Mouse (Mus musculus) midbrain, embryonic 13.5 days (tissue): ENCODE measurements around the gene Nell2. TPM values are rescaled to one million over a fixed set of nuclear protein-coding genes. Genes with fewer than 3 reads are reported as not detected.
A peak's percentile ranks its signal among the peaks of the same experiment; 100 is the strongest.

Experiments used
- ATAC-seq: fragments of 200-750 bp; cut with Nextera tagmentation; 2 replicates; pipeline ENCODE4 v1.8.0; 2017; ENCODE audit warnings: mild to moderate bottlenecking, moderate TSS enrichment, moderate library complexity
- H3K27ac ChIP-seq: fragments of 300-500 bp; sonication (generic); 2 replicates; pipeline ENCODE4 v1.5.1; 2015; ENCODE audit warnings: inconsistent platforms, mild to moderate bottlenecking, moderate library complexity
- H3K27me3 ChIP-seq: fragments of 300-500 bp; sonication (generic); 2 replicates; pipeline ENCODE4 v1.6.1; 2015; ENCODE audit warnings: mild to moderate bottlenecking, inconsistent platforms
- H3K36me3 ChIP-seq: fragments of 300-500 bp; sonication (generic); 2 replicates; pipeline ENCODE4 v1.6.1; 2015; ENCODE audit warnings: mild to moderate bottlenecking, inconsistent platforms
- H3K4me1 ChIP-seq: fragments of 300-500 bp; sonication (generic); replicated peaks from 2 replicates; pipeline ENCODE4 v1.6.1; 2015; ENCODE audit warnings: inconsistent platforms
- H3K4me2 ChIP-seq: fragments of 300-500 bp; sonication (generic); replicated peaks from 2 replicates; pipeline ENCODE4 v1.6.1; 2015; ENCODE audit warnings: moderate library complexity, mild to moderate bottlenecking, inconsistent platforms
- H3K4me3 ChIP-seq: fragments of 300-500 bp; sonication (generic); replicated peaks from 2 replicates; pipeline ENCODE4 v1.5.1; 2015; ENCODE audit warnings: mild to moderate bottlenecking, inconsistent platforms
- H3K9ac ChIP-seq: fragments of 300-500 bp; sonication (generic); replicated peaks from 2 replicates; pipeline ENCODE4 v1.6.1; 2015; ENCODE audit warnings: mild to moderate bottlenecking, inconsistent platforms
- H3K9me3 ChIP-seq: fragments of 300-500 bp; sonication (generic); 2 replicates; pipeline ENCODE4 v1.6.1; 2016; ENCODE audit warnings: mild to moderate bottlenecking, inconsistent platforms
- WGBS: fragments of 180-500 bp; shearing (Covaris S2); methylation state at CpG from one replicate; pipeline ENCODE4 v1.1.7; 2015; 5-methylcytosine and 5-hydroxymethylcytosine counted together
- polyA plus RNA-seq: library from polyadenylated mRNA; unstranded; fragments of >200 nt; fragmentation: Nextera tagmentation; extraction: Ambion mirVana; gene quantifications from 2 replicates; pipeline ENCODE4 v1.2.1, GENCODE M21; 2015

Gene Nell2
- polyA plus RNA-seq, 1 experiment from 2014 or later: 153 TPM

DNA sequence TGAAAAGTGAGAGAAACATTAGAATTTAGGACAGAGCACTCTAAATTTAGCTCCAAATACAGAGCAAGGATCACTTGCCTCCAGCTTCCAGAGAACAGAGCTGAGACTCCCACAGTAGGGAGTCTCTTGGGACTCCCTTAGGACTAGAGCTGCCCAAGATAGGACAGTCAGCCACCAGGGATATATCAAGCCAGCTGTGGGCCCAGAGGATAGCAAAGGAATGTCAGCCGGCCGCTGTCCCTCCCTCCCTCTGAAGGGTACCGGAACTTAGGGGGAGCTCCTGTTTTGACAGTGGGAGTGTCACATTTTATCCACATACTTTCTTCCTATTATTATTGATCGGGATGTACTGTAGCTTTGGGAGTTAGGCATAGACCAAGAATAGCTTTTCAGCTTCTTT is 319.2 kb downstream of the Nell2 start:
- H3K4me1 ChIP-seq: no peaks in the 10 kb centered on the region
- no peak for ATAC-seq
- H3K4me2 ChIP-seq: no peak overlapping the region
- no peaks in the 10 kb centered on the region for H3K36me3 ChIP-seq
- no peaks in the 10 kb centered on the region for H3K27me3 ChIP-seq
- no peak overlapping the region for H3K9ac ChIP-seq
- no peak overlapping the region for H3K27ac ChIP-seq
- 78% methylated on average over 4 of the region's 4 CpGs for whole genome bisulfite sequencing
- H3K9me3 ChIP-seq: no peaks in the 10 kb centered on the region
- no peak overlapping the region for H3K4me3 ChIP-seq

DNA sequence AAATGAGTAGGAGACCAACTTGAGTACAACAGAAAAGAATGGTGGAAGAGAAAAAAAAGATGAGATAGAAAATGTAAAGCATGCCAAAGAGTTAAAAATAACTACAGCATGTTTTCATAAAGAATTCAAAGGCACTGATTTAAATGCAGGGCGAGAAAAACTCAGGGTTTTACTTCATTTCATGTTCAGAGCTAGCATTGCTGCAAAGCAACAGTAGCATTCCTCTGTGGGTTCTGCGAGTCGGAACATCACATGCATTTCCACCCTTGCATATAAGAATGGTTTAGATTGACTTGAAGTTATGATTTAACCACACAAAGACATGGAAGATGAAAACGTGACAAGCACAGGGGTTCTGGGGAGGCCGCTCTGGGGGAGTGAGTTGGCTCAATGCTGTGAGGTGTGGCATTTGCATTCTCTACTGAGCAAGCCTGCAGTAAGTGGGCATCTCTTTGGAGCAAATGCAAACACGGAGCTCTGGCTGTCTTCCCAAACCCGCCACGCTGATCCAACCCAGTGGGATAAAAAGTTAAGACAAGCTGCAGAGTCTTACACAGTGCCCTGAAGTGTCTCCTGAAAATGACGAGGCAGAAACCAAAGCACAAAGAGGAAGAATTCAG is 334.6 kb downstream of the Nell2 start:
- Histone ChIP-seq H3K27ac (no peak overlapping the region), H3K27me3 (no peaks in the 10 kb centered on the region), H3K9me3 (no peaks in the 10 kb centered on the region), H3K36me3 (no peaks in the 10 kb centered on the region), H3K4me2 (no peak overlapping the region), H3K4me3 (no peak overlapping the region), H3K9ac (no peak overlapping the region), H3K4me1 (no peaks in the 10 kb centered on the region)
- WGBS: 66% methylated on average over 9 of the region's 9 CpGs
- ATAC-seq: no peak

GRCm38 (mm10) chr15:95192951-95193350 is 335.4 kb downstream of the Nell2 start:
- H3K27ac ChIP-seq: no peak overlapping the region
- H3K4me3 ChIP-seq: no peak overlapping the region

DNA sequence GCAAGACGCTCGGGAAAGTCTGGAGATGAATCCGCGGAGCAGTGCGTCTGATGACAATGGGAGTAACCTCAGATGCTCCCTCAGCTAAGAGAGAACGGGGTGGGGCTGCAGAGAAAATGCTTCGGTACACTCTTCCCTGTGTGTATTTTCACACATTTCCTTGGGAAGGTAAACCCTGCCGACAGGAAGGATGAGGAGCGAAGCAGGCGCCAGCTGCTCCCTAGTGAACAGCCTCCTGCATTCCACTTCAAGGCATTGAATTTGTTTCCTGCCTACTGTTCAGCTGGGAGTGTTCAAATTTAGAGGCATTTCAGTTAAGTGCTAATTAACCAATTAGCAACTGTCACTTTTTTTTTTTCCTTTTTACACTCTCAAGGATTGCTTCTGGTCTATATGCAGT is 342.1 kb downstream of the Nell2 start:
- no peak overlapping the region for H3K27ac ChIP-seq
- no peak for ATAC-seq
- peaks cover 19% of the 10 kb centered on the region for H3K4me1 ChIP-seq
- no peak overlapping the region for H3K4me3 ChIP-seq
- H3K27me3 ChIP-seq: no peaks in the 10 kb centered on the region
- no peak overlapping the region for H3K4me2 ChIP-seq
- H3K9ac ChIP-seq: no peak overlapping the region
- no peaks in the 10 kb centered on the region for H3K9me3 ChIP-seq
- WGBS: 72% methylated on average over 10 of the region's 10 CpGs
- no peaks in the 10 kb centered on the region for H3K36me3 ChIP-seq

More at GRCm38 (mm10) chr15:95192951-95193350, 335.4 kb downstream of the Nell2 start:
- no peak for ATAC-seq
- no peaks in the 10 kb centered on the region for H3K4me1 ChIP-seq
- H3K9ac ChIP-seq: no peak overlapping the region
- 87% methylated on average over 8 of the region's 8 CpGs for WGBS
- no peaks in the 10 kb centered on the region for H3K9me3 ChIP-seq
- no peaks in the 10 kb centered on the region for H3K36me3 ChIP-seq
- no peaks in the 10 kb centered on the region for H3K27me3 ChIP-seq
- no peak overlapping the region for H3K4me2 ChIP-seq

DNA sequence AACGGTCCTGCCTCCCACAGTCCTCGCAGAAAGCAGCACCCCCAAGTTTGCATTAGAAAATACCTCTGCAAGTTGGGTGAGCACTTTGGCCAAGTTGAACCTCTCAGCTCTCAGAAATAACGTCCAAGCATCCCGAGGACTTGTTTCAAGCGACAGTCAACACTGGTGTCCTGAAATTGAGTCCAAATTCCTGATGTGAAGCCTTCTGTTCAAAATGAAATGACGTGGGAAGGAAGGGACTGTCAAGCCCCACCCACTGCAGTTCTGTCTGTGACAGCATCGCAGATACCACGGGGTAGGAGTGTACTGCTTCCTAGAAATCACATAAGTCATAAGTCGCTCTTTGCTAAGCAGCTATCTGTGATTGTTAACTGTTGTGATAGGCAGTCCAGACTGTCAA is 342.9 kb downstream of the Nell2 start:
- Histone ChIP-seq H3K9me3 (no peaks in the 10 kb centered on the region), H3K4me2 (no peak overlapping the region), H3K36me3 (no peaks in the 10 kb centered on the region), H3K9ac (no peak overlapping the region), H3K27me3 (no peaks in the 10 kb centered on the region), H3K27ac (no peak overlapping the region), H3K4me1 (peaks cover 19% of the 10 kb centered on the region), H3K4me3 (no peak overlapping the region)
- 57% methylated on average over 9 of the region's 9 CpGs for WGBS
- ATAC-seq: no peak

GRCm38 (mm10) chr15:95183450-95183849 is 344.9 kb downstream of the Nell2 start:
- Histone ChIP-seq H3K9me3 (no peaks in the 10 kb centered on the region), H3K36me3 (no peaks in the 10 kb centered on the region), H3K4me1 (peaks cover 19% of the 10 kb centered on the region), H3K4me2 (no peak overlapping the region), H3K27me3 (no peaks in the 10 kb centered on the region), H3K9ac (no peak overlapping the region), H3K4me3 (no peak overlapping the region), H3K27ac (peak overlapping the region; percentile 48; the same call in 1 of the 2 replicates)
- WGBS: 75% methylated on average over 5 of the region's 5 CpGs
- no peak for ATAC-seq

- Histone ChIP-seq H3K9me3 (no peaks in the 10 kb centered on the region), H3K4me1 (no peaks in the 10 kb centered on the region), H3K4me3 (no peak overlapping the region), H3K36me3 (no peaks in the 10 kb centered on the region), H3K4me2 (no peak overlapping the region), H3K27me3 (no peaks in the 10 kb centered on the region), H3K9ac (no peak overlapping the region), H3K27ac (no peak overlapping the region)
- no peak for ATAC-seq
- WGBS: 74% methylated on average over 3 of the region's 3 CpGs
These were observed 371.5 kb downstream of the Nell2 start for GRCm38 (mm10) chr15:95156828-95157227.

DNA sequence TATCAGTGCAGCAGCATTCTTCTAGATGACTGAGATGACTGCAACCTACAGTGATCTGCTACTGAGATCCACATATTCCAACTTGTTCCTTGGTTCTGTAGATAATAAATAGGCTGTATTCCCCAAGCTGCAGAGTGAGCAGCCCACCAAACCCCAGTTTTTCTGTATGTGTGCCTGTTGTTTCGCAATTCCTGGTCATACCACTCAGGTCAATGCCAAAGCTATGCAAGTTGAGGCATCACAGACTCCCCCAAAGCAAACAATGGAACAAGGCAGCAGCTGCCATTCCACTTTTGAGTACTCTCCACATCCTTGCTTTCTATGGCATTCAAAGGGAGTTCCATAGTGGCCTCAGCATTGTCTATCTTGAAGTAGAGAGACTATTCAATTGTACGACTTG is 383.2 kb downstream of the Nell2 start:
- Histone ChIP-seq H3K36me3 (no peaks in the 10 kb centered on the region), H3K4me3 (no peak overlapping the region), H3K9ac (no peak overlapping the region), H3K4me1 (no peaks in the 10 kb centered on the region), H3K27me3 (no peaks in the 10 kb centered on the region), H3K27ac (no peak overlapping the region), H3K4me2 (no peak overlapping the region), H3K9me3 (no peaks in the 10 kb centered on the region)
- WGBS: 88% methylated on average over 2 of the region's 2 CpGs
- ATAC-seq: no peak

- no peak for ATAC-seq
These were observed 384.2 kb downstream of the Nell2 start for GRCm38 (mm10) chr15:95144131-95144530.

DNA sequence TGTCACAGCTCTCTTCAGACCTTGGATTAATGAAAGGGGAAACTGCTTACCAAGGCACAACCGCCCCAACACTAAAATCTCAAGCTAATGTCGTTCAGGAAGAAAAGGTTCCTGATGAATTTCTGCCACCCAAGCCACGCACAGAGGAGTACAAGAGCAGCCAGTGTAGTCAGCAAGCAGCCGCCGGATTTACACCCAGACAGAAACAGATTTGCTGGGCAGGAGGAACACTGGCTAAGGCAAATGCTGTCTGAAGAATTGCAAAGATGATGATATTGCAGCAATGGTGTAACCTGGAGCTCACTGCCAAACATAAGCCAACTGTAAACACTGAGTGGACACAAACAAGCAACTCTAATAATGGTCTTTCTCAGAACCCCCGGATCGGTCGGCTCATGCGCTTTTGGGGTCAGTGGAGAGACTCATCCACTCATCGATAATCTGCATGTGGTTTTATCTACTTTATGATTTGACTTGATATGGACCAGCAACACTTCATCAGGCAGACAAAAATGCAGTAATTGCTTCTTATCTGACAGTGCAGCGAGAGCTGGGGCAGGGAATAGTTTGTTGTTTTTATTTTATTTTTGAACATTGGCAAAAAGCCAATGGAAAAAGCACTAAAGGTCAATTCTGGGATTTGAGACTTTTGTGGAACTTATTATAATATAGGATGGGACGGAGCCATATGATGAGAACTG is 389.5 kb downstream of the Nell2 start:
- Histone ChIP-seq H3K9me3 (no peaks in the 10 kb centered on the region), H3K27me3 (no peaks in the 10 kb centered on the region), H3K4me3 (no peak overlapping the region), H3K9ac (no peak overlapping the region), H3K4me2 (no peak overlapping the region), H3K27ac (no peak overlapping the region), H3K36me3 (no peaks in the 10 kb centered on the region), H3K4me1 (peaks cover 3% of the 10 kb centered on the region; the same call in 1 of the 2 replicates)
- 79% methylated on average over 12 of the region's 12 CpGs for WGBS
- ATAC-seq: no peak

More at GRCm38 (mm10) chr15:95144131-95144530, 384.2 kb downstream of the Nell2 start:
- Histone ChIP-seq H3K36me3 (no peaks in the 10 kb centered on the region), H3K4me1 (no peaks in the 10 kb centered on the region), H3K4me2 (no peak overlapping the region), H3K27me3 (no peaks in the 10 kb centered on the region), H3K9me3 (no peaks in the 10 kb centered on the region), H3K4me3 (no peak overlapping the region), H3K27ac (no peak overlapping the region), H3K9ac (no peak overlapping the region)
- 80% methylated on average over 2 of the region's 2 CpGs for WGBS

- Histone ChIP-seq H3K9ac (no peak overlapping the region), H3K4me2 (no peak overlapping the region), H3K4me3 (no peak overlapping the region), H3K27ac (peak overlapping the region; percentile 58), H3K36me3 (no peaks in the 10 kb centered on the region), H3K4me1 (peaks cover 3% of the 10 kb centered on the region; the same call in 1 of the 2 replicates), H3K27me3 (no peaks in the 10 kb centered on the region), H3K9me3 (no peaks in the 10 kb centered on the region)
- no peak for ATAC-seq
- 56% methylated on average over 10 of the region's 10 CpGs for WGBS
These were observed 391.1 kb downstream of the Nell2 start for GRCm38 (mm10) chr15:95137018-95137810.

GRCm38 (mm10) chr15:95135926-95136609 is 392.3 kb downstream of the Nell2 start:
- Histone ChIP-seq H3K9ac (no peak overlapping the region), H3K27me3 (no peaks in the 10 kb centered on the region), H3K9me3 (no peaks in the 10 kb centered on the region), H3K4me3 (no peak overlapping the region), H3K36me3 (no peaks in the 10 kb centered on the region), H3K4me2 (no peak overlapping the region), H3K27ac (no peak overlapping the region), H3K4me1 (peaks cover 3% of the 10 kb centered on the region; the same call in 1 of the 2 replicates)
- ATAC-seq: peak; percentile 84
- 88% methylated on average over 17 of the region's 17 CpGs for WGBS
